Mouse (Mus musculus) 3T3-L1 (cell line): Measurements from ENCODE around the gene Copg2.
"Not testable (repeated sequence)": the region's sequence is repeated elsewhere in the genome, so short reads cannot be mapped to it uniquely, and the experiment has no call there.

Source experiments
- DNase-seq: peaks from one replicate; pipeline ENCODE4 v3.0.0-alpha.2; 2015; ENCODE audit warnings: low read depth, low spot score

Copg2 gene

DNA sequence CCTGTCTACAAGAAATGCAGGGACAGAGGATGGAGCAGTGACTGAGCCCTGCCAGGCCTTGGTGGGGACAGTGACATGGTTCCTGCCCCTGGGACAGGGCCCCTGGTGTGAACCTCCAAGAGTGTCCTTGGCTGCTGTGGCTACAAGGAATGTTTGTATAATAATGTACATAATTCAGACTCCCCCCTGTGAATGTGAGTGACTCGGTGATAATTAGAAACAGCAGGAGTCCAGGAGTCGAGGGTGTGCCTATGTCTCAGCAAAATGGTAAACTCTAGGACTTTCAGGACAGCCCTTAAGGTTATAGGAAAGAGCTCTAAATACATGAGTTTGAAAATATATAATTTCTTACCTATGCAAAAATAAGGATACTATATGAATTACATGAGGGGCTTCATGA lies 64.4 kb downstream of the Copg2 start:
- peak; percentile 69 for DNase-seq

DNA sequence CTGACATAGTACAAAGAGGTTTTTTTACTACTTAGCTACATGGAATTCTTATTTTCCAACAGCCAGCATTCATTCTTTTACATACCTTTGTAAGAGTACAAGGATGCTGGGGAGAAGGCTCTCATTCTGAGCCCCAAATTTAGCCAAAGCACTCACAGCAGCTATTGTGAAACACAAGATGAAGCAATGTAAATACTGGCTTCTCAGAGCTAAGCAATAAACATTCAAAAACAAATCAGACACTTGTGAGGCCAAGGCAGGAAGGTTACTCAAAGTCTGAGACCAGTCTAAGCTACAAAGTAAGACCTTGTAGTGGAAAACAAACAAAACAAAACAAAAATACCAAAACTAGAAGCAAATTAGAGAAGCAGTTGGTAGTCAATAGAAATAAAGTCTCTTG lies 83.0 kb downstream of the Copg2 start:
- no peak for DNase-seq

GRCm38 (mm10) chr6:30805053-30805752 lies 91.4 kb downstream of the Copg2 start:
- DNase-seq = no peak

DNA sequence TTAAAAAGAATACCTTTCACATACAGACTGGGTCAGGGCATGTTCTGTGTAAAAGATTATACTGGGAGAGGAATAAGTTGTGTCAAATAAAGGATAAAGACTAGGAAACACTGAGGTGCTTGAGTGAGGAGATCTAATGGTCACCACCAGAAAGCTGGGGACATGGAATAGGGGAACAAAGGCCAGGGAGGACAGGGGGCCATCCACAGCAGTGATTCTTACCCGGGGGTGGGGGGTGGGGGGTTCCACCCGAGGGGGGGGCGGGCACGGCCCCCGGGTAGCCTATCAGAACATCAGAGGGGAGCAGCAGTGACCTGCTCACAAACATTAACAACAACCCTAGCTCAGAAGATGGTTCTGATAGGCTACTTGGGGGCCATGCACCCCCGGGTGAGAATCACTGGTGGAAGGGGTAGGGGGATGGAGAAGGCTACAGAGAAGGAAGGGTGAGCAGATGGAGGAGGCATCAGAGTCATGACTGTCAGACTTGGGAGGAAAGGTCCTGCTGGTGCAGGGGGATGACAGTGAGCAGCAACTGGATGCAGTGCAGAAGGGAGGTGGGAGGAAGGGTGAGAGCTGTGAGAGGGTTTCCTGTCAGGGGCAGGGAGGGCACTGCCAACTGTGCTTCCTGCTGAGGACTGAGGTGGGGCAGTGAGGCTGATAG lies 92.1 kb downstream of the Copg2 start:
- DNase-seq = peak; percentile 33

DNA sequence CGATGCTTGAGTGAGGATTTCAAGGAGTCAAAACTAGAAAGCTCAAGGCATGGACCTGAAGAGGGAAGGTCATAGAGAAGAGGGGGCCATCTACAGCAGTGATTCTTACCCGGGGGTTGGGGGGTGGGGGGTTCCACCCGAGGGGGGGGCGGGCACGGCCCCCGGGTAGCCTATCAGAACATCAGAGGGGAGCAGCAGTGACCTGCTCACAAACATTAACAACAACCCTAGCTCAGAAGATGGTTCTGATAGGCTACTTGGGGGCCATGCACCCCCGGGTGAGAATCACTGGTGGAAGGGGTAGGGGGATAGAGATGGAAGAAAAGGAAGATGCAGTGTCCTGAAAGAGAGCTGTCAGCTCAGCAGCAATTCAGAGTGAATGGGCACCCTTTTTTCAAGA lies 93.7 kb downstream of the Copg2 start:
- not testable (repeated sequence) for DNase-seq

DNA sequence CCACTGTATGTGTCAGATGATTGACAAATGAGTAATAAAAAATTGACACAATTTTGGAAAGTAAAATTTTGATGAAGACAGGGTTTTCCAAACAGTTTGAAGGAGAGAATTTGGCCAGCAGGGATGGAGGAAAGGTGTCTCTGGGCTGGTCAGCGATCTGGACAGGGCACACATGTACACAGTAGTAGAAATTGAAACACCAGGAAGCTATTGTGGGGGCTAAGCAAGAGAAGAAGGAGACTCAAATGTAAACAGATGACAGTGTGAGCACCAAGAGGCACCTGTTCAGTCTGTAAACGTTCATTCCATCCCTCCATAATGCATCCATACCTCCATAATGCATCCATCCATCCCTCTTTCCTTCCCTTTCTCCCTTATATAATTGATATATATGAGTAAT lies 145.4 kb downstream of the Copg2 start:
- no peak for DNase-seq

DNA sequence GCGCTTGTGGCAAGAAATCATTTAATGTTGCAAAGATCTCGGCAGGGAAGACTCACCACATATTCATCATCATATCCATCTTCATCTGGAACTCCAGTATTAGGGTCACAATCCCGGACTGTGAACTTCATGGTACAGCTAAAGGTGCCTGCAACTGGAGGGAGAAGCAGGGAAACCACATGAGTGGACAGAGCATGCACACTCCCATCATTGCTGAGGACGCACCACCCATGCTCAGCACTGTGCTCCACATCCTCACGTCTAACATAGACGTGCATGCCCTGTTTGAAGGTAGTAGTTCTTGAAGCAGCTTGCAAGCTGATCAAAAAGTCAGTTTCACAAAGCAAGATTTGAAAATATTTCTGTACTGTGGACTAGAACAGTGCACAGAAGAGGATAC lies 146.1 kb downstream of the Copg2 start:
- DNase-seq = no peak

DNA sequence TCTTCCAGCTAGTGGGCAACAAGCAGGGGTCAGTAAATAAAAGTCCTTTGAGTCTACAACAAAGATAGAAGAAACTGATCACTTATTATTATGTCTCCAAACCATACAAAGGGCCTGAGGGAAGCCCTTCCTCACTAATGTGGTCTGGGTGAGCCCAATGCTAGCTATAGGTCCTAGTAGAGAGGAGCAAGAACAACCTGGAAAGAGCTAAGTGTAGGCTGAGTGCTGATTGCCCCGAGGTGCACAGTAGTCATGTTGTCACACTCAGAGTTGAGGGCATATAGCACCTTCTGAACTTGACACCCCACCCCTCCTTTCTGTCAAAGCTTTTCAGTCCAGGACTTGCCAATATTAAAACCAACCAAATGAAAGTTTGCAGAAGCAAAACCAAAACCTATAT lies 146.7 kb downstream of the Copg2 start:
- no peak for DNase-seq

- DNase-seq = no peak
Measured at GRCm38 (mm10) chr6:30749042-30749689, 147.4 kb downstream of the Copg2 start.

DNA sequence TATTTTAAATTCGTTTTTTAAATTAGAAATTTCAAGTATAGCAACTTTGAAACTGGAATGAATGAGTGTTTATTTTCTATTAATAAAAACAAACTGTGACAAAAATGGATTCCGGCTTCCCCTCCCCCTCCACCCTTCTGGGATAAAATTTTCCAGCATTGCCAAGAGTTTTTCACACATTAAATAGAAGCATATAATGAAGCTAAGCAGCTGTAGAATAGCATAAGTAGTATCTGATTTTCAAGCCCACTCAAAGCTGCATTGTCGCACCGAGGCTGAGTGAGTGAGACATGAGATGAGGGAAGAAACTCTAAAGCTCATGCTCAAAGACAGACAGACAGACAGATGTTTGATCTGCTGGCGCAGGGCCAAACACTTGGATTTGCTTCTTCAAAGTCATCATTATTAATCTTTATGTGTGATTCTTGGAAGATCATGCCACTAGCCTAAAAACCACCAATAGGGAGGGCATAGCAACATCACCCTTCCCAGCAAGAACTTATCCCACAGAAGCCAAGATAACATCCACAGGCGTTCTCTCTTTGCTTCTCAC lies 148.2 kb downstream of the Copg2 start:
- DNase-seq = no peak

DNA sequence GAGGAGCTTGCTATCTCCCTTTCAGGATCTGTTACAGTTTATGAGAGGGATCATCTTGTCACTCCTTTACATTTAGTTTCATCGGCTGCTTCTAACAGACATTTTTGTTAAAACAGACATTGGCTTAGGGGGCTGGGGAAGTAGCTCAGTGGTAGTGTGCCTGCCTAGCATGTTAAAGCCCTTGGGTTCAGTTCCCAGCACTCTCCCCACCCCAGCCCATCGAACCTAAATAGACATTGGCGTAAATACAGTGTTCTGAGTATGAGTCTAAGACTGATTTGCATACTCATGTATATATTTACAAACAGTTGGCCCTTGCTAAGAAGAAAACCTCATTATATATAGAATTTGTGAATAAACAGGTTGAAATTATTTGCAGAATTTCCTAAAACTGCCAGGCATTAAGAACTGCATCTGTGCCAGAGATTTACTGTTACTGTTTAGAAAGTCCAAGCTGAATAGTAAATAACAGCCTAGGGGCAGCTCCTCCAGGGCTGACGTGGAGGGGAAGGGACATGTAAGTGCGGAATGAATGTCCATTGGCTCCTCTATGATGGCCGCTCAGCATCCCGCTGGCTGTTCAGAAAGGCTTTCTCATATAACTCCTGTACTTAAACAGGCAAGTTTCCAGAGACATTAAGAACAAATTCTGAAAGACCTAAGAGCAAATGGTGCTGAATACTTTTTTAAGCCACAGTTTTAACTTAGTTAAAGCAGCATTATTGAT lies 148.8 kb downstream of the Copg2 start:
- DNase-seq = no peak

DNA sequence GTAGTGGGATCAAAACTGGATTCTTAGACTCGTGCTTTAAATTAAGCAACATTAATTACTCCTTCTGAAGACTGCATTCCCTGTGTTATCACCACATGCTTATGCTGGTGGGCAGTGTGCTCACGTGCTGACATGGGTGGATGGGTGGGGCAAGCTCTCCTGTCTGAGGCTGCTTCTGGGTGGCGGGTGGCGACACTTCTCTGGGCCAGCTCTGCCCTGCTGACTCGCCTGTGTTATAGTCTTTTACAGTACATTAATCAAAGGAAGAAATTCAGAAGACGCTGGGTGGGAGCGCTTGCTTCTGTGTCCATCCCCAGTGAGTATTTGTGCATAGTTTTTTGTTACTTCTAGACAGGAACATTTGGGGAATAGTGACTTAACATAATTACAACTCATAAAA lies 151.0 kb downstream of the Copg2 start:
- no peak for DNase-seq

- no peak for DNase-seq
Measured at GRCm38 (mm10) chr6:30744846-30745245, 151.7 kb downstream of the Copg2 start.

- DNase-seq = no peak
Measured at GRCm38 (mm10) chr6:30739177-30739747, 157.3 kb downstream of the Copg2 start.

DNA sequence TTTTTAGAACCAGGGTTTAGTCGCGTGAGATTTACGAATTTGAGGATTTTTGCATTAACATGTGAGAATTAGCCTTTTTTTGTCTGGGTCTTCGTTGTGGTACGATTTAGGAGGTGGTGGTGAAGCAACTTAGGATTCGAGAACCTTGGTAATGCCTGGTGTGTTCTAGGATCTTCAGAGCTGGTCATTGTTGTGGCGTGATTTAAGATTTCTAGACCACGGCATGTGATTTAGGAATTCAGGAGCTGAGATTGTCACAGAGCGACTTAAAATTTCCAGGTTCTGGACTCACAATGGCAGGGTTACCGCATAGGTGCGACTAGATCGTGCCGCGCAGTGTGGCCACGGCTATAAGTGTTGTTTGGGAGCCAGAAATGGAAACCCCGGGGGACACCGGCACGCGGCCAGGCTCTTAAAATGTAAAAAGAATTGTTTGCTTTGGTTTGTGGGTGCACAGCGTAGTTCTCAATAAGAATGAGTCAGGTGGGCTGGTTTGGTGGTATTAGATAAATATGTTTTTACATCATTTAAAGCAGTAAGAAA lies 158.1 kb downstream of the Copg2 start:
- DNase-seq = no peak

DNA sequence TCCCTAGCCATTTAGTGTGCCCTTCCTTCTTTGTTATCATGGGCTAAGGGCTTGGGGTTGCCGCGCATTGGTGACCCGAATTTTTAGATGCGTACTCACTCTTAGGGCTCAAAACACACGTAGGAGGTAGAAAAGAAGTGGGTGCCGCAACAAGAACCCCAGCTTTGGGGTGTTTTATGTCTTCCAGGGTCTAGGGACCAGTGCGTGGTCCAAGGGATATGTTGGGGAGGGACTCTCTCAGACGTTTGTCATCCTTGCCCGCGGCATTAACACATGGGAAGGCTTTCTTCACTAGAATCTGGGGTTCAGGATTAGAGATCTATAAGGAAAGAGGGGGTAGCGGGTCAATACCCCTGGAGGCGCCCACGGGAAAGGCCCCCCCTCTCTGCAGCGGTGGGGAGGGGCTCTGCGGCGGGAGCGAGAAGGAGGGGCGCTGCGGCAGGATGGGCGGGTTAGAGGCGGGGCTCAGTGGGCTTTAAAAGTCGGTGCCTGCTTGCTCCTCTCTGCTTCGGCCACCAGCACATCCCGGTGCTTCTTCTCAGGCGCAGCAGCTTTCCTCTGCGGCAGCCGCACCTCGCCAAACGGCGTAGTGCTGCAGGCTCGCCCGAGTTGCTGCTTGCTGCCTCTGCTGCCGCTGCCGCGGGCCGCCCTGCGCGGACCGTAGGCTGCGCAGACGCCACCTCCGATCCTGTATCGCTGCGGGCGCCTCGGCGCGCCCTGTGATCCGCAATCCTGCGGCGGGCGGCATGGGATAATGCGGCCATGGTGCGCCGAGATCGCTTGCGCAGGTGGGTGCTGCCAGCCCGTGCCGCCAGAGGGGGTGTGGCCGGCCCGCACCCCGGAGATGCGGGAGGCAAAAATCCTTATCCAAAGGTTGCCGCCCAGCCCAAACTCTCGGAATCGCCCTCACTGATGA lies 158.8 kb downstream of the Copg2 start:
- DNase-seq = no peak

GRCm38 (mm10) chr6:30736864-30737547 lies 159.6 kb downstream of the Copg2 start:
- DNase-seq = no peak

DNA sequence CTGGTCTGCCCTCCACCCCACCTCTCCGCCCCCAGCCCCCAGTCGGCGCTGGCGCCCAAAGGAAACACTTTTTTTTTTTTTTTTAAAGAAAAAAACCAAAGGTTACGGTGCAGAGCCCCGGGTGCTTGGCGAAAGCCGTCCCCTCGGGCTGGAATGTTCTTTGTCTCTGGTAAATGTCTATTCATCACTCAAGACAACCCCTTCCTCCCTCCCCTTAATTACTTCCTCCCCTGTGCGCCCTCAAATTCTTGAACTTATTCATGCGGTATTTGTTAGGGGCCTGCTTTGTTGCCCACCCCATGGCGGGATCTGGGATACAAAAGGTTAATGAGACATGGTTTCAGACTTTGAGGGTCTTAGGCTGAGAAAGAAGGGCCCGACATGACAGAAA lies 160.2 kb downstream of the Copg2 start:
- no peak for DNase-seq

DNA sequence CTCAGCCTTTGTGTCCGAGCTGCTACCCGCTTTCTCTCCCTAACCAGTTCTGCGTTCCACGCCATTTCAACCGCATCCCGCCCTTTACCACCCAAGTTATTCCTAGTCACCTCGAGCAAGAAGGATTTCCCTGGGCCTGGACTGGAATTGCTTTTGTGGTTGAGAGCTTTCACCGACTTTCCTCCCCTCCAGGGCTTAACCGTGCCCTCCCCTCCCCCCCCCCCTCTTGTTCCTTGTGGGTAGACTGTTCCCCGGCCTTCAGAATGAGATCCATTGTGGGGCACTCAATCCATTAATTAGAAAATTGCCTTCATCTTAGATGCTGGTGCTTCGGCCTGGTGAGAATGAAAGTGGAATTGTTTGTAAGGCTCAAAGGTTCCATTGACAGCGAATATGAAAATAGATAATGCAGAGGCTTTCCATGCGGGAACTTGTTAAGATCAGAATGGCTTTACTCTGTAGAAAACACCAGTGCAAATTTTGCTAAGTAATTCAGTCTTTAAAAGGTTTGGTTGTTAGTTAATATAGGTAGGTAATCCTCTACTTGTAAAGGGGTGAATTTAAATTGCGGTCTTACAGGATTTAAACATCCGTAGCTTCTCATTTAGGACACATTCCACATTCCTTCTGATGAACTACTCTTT lies 160.7 kb downstream of the Copg2 start:
- DNase-seq = no peak
